ENCODE assay signal across 8 mouse cellular contexts in the genomic region with DNA sequence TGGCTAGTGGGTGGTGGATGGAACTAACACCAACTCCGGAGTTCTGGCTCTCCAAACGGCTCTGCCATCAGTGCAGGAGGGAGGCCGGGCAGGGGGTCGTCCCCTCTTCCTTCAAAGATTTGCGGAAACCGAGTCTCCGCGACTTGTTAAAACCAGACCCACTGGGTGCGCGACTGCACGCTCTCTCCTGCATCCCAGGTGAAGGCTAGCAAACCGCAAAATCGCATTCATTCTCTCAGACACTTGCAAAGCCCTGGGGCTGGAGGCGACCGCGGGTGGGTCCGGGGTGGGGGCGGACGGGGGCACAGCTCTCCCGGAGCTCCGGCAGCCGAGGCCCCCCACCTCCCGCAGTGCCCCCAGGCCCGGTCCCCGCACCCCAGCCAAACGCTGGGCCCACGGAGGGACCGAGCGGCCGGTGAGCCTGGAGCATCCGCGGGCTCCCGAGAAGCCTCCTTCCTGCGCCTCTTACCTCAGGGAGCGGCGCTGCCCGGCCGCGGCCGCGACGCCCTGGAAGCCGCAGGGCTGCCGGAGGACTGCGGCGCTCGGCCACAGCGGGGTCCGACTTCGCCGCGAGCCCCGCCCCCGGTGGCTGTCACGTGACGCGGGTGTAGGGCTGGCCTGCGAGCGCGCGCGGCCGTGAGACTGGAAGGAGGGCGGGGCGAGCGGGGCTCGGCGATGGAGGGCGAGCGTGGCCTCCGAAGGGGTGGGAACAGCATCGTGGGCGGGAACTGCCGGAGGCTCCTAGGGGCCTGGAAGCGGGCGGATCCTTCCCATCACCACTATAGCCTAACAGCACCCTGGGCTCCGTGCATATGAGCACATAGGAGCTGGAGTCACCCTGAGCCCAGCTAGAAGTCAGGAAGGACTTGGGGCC. TPM values are rescaled to one million over a fixed set of nuclear protein-coding genes. Genes with fewer than 3 reads are reported as not detected.
DNase-seq lines count a peak whose midpoint lies in the region; ATAC-seq and TF ChIP-seq lines count a peak whose summit lies in the region.

A gene (minus strand): TSS at position 584 of the 874 bp plus-strand sequence.

- H3K27me3 ChIP-seq in E14TG2a.4 (ENCODE audit: insufficient read depth, low read length): 0 out of 2 replicates have a peak, but pooled peaks cover 8% of the 10 kb centered on the region
- no peaks in the 10 kb centered on the region for H3K27me3 ChIP-seq in forebrain, embryonic 12.5 days
- no peaks in the 10 kb centered on the region for H3K27me3 ChIP-seq in heart, postnatal 0 days (ENCODE audit: control insufficient read depth, insufficient read depth, low read length)
- H3K27me3 ChIP-seq in neural tube, embryonic 15.5 days (replicated peaks): no peaks in the 10 kb centered on the region

- under 1% methylated on average over 76 of the region's 77 CpGs for WGBS in forebrain, embryonic 12.5 days
- WGBS in heart, postnatal 0 days: under 1% methylated on average over 73 of the region's 77 CpGs
- under 1% methylated on average over 75 of the region's 77 CpGs for WGBS in neural tube, embryonic 15.5 days

- no peaks in the 10 kb centered on the region for H3K36me3 ChIP-seq in E14TG2a.4 (ENCODE audit: insufficient read depth, low read length)
- H3K36me3 ChIP-seq in forebrain, embryonic 12.5 days (replicated peaks): no peaks in the 10 kb centered on the region
- no peaks in the 10 kb centered on the region for H3K36me3 ChIP-seq in heart, postnatal 0 days (replicated peaks; ENCODE audit: control insufficient read depth, insufficient read depth, low read length)
- H3K36me3 ChIP-seq in neural tube, embryonic 15.5 days: no peaks in the 10 kb centered on the region

- H3K4me1 ChIP-seq in E14TG2a.4 (replicated peaks; ENCODE audit: low read depth, low read length): peaks cover 44% of the 10 kb centered on the region
- H3K4me1 ChIP-seq in forebrain, embryonic 12.5 days: peaks cover 12% of the 10 kb centered on the region
- peaks cover 15% of the 10 kb centered on the region; the same call in 1 of the 2 replicates for H3K4me1 ChIP-seq in heart, postnatal 0 days (ENCODE audit: control insufficient read depth, insufficient read depth)
- H3K4me1 ChIP-seq in neural tube, embryonic 15.5 days: peaks cover 26% of the 10 kb centered on the region

- peak within 1 kb of the TSS; percentile 98 for H3K9ac ChIP-seq in forebrain, embryonic 12.5 days
- H3K9ac ChIP-seq in heart, postnatal 0 days (replicated peaks; ENCODE audit: low read depth, low read length): peak within 1 kb of the TSS; percentile 81
- H3K9ac ChIP-seq in neural tube, embryonic 15.5 days (replicated peaks): peak within 1 kb of the TSS; percentile 98

- H3K9me3 ChIP-seq in E14TG2a.4 (ENCODE audit: low read length): peaks cover 6% of the 10 kb centered on the region; the same call in 1 of the 2 replicates
- no peaks in the 10 kb centered on the region for H3K9me3 ChIP-seq in forebrain, embryonic 12.5 days
- H3K9me3 ChIP-seq in heart, postnatal 0 days (replicated peaks; ENCODE audit: control insufficient read depth, low read length): no peaks in the 10 kb centered on the region
- no peaks in the 10 kb centered on the region for H3K9me3 ChIP-seq in neural tube, embryonic 15.5 days (replicated peaks)

- no peak for TF ChIP-seq CTCF in E14TG2a.4 (conservative IDR thresholded peaks at IDR 0.05; ENCODE audit: low read length)
- no peak for TF ChIP-seq CTCF in heart, postnatal 0 days (IDR thresholded peaks at IDR 0.05; ENCODE audit: low read depth)

- peak within 1 kb of the TSS; percentile 86 for H3K27ac ChIP-seq in forebrain, embryonic 12.5 days
- peak within 1 kb of the TSS; percentile 69 for H3K27ac ChIP-seq in heart, postnatal 0 days (ENCODE audit: low read depth)
- H3K27ac ChIP-seq in neural tube, embryonic 15.5 days (replicated peaks): peak within 1 kb of the TSS; percentile 91

- peak within 1 kb of the TSS; percentile 77 for H3K4me2 ChIP-seq in forebrain, embryonic 12.5 days
- peak within 1 kb of the TSS; percentile 90 for H3K4me2 ChIP-seq in heart, postnatal 0 days (ENCODE audit: low read depth, low read length)
- peak within 1 kb of the TSS; percentile 63 for H3K4me2 ChIP-seq in neural tube, embryonic 15.5 days

- no peak for TF ChIP-seq EP300 in heart, postnatal 0 days (IDR thresholded peaks at IDR 0.05; ENCODE audit: low read depth)

- peak; percentile 95 for ATAC-seq in forebrain, embryonic 12.5 days (ENCODE audit: low FRiP score)
- ATAC-seq in heart, postnatal 0 days (ENCODE audit: insufficient read depth, low read depth): peak; percentile 97
- peak; percentile 92 for ATAC-seq in neural tube, embryonic 15.5 days (ENCODE audit: low FRiP score)

- DNase-seq in c-Kit-positive CD71-positive TER-119-negative erythroid progenitor cells, embryonic 14.5 days (ENCODE audit: low read depth): peak; percentile 85
- peak; percentile 94 for DNase-seq in heart, postnatal 0 days (ENCODE audit: low spot score)
- peak; percentile 97 to 98 for DNase-seq in kidney, postnatal 4 days
- DNase-seq in lung, adult 18-20 months: peak; percentile 92 to 94
- DNase-seq in testis, postnatal 14 days (ENCODE audit: low spot score): peak; percentile 92

- H3K4me3 ChIP-seq in E14TG2a.4 (replicated peaks; ENCODE audit: low read length): peak within 1 kb of the TSS; percentile 84
- peak within 1 kb of the TSS; percentile 89 for H3K4me3 ChIP-seq in forebrain, embryonic 12.5 days (replicated peaks)
- H3K4me3 ChIP-seq in heart, postnatal 0 days (ENCODE audit: low read depth, low read length): peak within 1 kb of the TSS; percentile 80
- peak within 1 kb of the TSS; percentile 98 for H3K4me3 ChIP-seq in neural tube, embryonic 15.5 days (replicated peaks)

RNA-seq across cellular contexts. Expression of the gene that starts here (rescaled TPM):
- polyA plus RNA-seq in forebrain, embryonic 12.5 days (2016; fragmentation: Nextera tagmentation; extraction: Ambion mirVana): 16.1 and 18.0 TPM in 2 replicates
- 23.0 and 30.7 TPM in 2 replicates for total RNA-seq in heart, postnatal 0 days (2014; rRNA removed; ENCODE audit: low replicate concordance)
- polyA plus RNA-seq in heart, postnatal 0 days (2015; fragmentation: Nextera tagmentation; extraction: Ambion mirVana): 11.1 and 11.9 TPM in 2 replicates
- 17.3 and 19.2 TPM in 2 replicates for polyA plus RNA-seq in neural tube, embryonic 15.5 days (2015; fragmentation: Nextera tagmentation; extraction: Ambion mirVana)

Comparison
In these comparisons a context has a peak if more than half of its experiments do, and no peak if none do; other contexts are left out.
1. Peak in every context shown above with its lines: DNase-seq, ATAC-seq, H3K4me3 ChIP-seq and H3K27ac ChIP-seq.